Mouse (Mus musculus) midbrain, embryonic 16.5 days (tissue): ENCODE data around the gene Ppp4r1. TPM values are rescaled to one million over a fixed set of nuclear protein-coding genes. Genes with fewer than 3 reads are reported as not detected.

Source experiments
- ATAC-seq: fragments of 200-750 bp; cut with Nextera tagmentation; 2 replicates; pipeline ENCODE4 v1.8.0; 2017; ENCODE audit warnings: moderate TSS enrichment
- H3K27ac ChIP-seq: fragments of 300-500 bp; sonication (generic); 2 replicates; pipeline ENCODE4 v1.5.1; 2014; ENCODE audit warnings: mild to moderate bottlenecking, low read length, mixed read lengths
- H3K27me3 ChIP-seq: fragments of 300-500 bp; sonication (generic); 2 replicates; pipeline ENCODE4 v1.6.1; 2014; ENCODE audit warnings: low read depth, low read length, mixed read lengths; ENCODE audit not compliant: control insufficient read depth, insufficient read depth
- H3K36me3 ChIP-seq: fragments of 300-500 bp; sonication (generic); 2 replicates; pipeline ENCODE4 v1.6.1; 2014; ENCODE audit warnings: mild to moderate bottlenecking, low read length, moderate library complexity, mixed read lengths; ENCODE audit not compliant: control insufficient read depth, insufficient read depth
- H3K4me1 ChIP-seq: fragments of 300-500 bp; sonication (generic); 2 replicates; pipeline ENCODE4 v1.6.1; 2014; ENCODE audit warnings: mild to moderate bottlenecking, low read length, mixed read lengths; ENCODE audit not compliant: control insufficient read depth, insufficient read depth
- H3K4me2 ChIP-seq: fragments of 300-500 bp; sonication (generic); 2 replicates; pipeline ENCODE4 v1.6.1; 2014; ENCODE audit warnings: mild to moderate bottlenecking, low read length, mixed read lengths
- H3K4me3 ChIP-seq: fragments of 300-500 bp; sonication (generic); 2 replicates; pipeline ENCODE4 v1.5.1; 2014; ENCODE audit warnings: low read depth, mild to moderate bottlenecking, low read length, moderate library complexity, mixed read lengths
- H3K9ac ChIP-seq: fragments of 300-500 bp; sonication (generic); 2 replicates; pipeline ENCODE4 v1.6.1; 2014; ENCODE audit warnings: low read depth, low read length, mixed read lengths
- H3K9me3 ChIP-seq: fragments of 300-500 bp; sonication (generic); replicated peaks from 2 replicates; pipeline ENCODE4 v1.6.1; 2014; ENCODE audit warnings: mild to moderate bottlenecking, low read length, mixed read lengths; ENCODE audit not compliant: control insufficient read depth, poor library complexity, severe bottlenecking
- WGBS: fragments of 180-500 bp; shearing (Covaris S2); extraction: QIAGEN DNeasy Blood & Tissue Kit; methylation state at CpG from one replicate; pipeline ENCODE4 v1.1.7; 2014; 5-methylcytosine and 5-hydroxymethylcytosine counted together
- polyA plus RNA-seq: library from polyadenylated mRNA; unstranded; fragments of >200 nt; fragmentation: Nextera tagmentation; extraction: Ambion mirVana; gene quantifications from 2 replicates; pipeline ENCODE4 v1.2.1, GENCODE M21; 2015

Ppp4r1 gene
- polyA plus RNA-seq, 1 experiment from 2014 or later, result 41.5 TPM

- peaks cover 5% of the 10 kb centered on the region; the same call in 1 of the 2 replicates for H3K4me1 ChIP-seq
- ATAC-seq, result no peak
- H3K27me3 ChIP-seq, result no peaks in the 10 kb centered on the region
- H3K4me3 ChIP-seq, result no peak overlapping the region
- no peaks in the 10 kb centered on the region for H3K36me3 ChIP-seq
- no peak overlapping the region for H3K27ac ChIP-seq
- no peaks in the 10 kb centered on the region for H3K9me3 ChIP-seq
- 85% methylated on average over 6 of the region's 6 CpGs for WGBS
- no peak overlapping the region for H3K9ac ChIP-seq
- no peak overlapping the region for H3K4me2 ChIP-seq
Observed at GRCm38 (mm10) chr17:65877026-65877425, 94.7 kb downstream of the Ppp4r1 start.

- Histone ChIP-seq H3K27me3 (no peaks in the 10 kb centered on the region), H3K4me2 (peak overlapping the region; percentile 92), H3K9ac (peak overlapping the region; percentile 93), H3K36me3 (no peaks in the 10 kb centered on the region), H3K9me3 (no peaks in the 10 kb centered on the region), H3K4me3 (peak overlapping the region; percentile 96), H3K27ac (peak overlapping the region; percentile 92), H3K4me1 (peaks cover 28% of the 10 kb centered on the region)
- WGBS, result under 1% methylated on average over 50 of the region's 56 CpGs
- peak; percentile 37 for ATAC-seq
Observed at GRCm38 (mm10) chr17:65884061-65884669, 101.8 kb downstream of the Ppp4r1 start.

- peak overlapping the region; percentile 94 for H3K27ac ChIP-seq
- no peaks in the 10 kb centered on the region for H3K27me3 ChIP-seq
- no peaks in the 10 kb centered on the region for H3K36me3 ChIP-seq
- peak overlapping the region; percentile 96 for H3K4me3 ChIP-seq
- H3K4me2 ChIP-seq, result peak overlapping the region; percentile 92
- peaks cover 28% of the 10 kb centered on the region for H3K4me1 ChIP-seq
- under 1% methylated on average over 53 of the region's 67 CpGs for WGBS
- peak; percentile 99 for ATAC-seq
- no peaks in the 10 kb centered on the region for H3K9me3 ChIP-seq
- H3K9ac ChIP-seq, result peak overlapping the region; percentile 93
Observed at GRCm38 (mm10) chr17:65884691-65885397, 102.5 kb downstream of the Ppp4r1 start.

- peak overlapping the region; percentile 92 for H3K4me2 ChIP-seq
- H3K36me3 ChIP-seq, result no peaks in the 10 kb centered on the region
- H3K27me3 ChIP-seq, result no peaks in the 10 kb centered on the region
- WGBS, result under 1% methylated on average over 11 of the region's 11 CpGs
- H3K4me3 ChIP-seq, result peak overlapping the region; percentile 96
- peaks cover 28% of the 10 kb centered on the region for H3K4me1 ChIP-seq
- H3K9me3 ChIP-seq, result no peaks in the 10 kb centered on the region
- peak overlapping the region; percentile 79 for H3K9ac ChIP-seq
- H3K27ac ChIP-seq, result peak overlapping the region; percentile 94
- no peak for ATAC-seq
Observed at GRCm38 (mm10) chr17:65885398-65885696, 103.0 kb downstream of the Ppp4r1 start.

- Histone ChIP-seq H3K9ac (peak within 1 kb of the TSS; percentile 93), H3K36me3 (no peaks in the 10 kb centered on the region), H3K4me3 (peak within 1 kb of the TSS; percentile 96), H3K27ac (peak within 1 kb of the TSS; percentile 94), H3K27me3 (no peaks in the 10 kb centered on the region), H3K4me2 (peak within 1 kb of the TSS; percentile 92), H3K9me3 (no peaks in the 10 kb centered on the region), H3K4me1 (peaks cover 28% of the 10 kb centered on the region)
- WGBS, result 10% methylated on average over 14 of the region's 14 CpGs
- no peak; the same call in 1 of the 2 replicates for ATAC-seq
Observed at GRCm38 (mm10) chr17:65885697-65886529, 103.5 kb downstream of the Ppp4r1 start, which contains the start of gene Ralbp1. Ralbp1 (minus strand) TSS chr17:65885798.

GRCm38 (mm10) chr17:65886571-65886970 lies 104.2 kb downstream of the Ppp4r1 start:
- peak overlapping the region; percentile 96 for H3K4me3 ChIP-seq
- no peaks in the 10 kb centered on the region for H3K27me3 ChIP-seq
- H3K27ac ChIP-seq, result peak overlapping the region; percentile 94
- peak overlapping the region; percentile 79; the same call in 1 of the 2 replicates for H3K9ac ChIP-seq
- H3K36me3 ChIP-seq, result no peaks in the 10 kb centered on the region
- 81% methylated on average over 9 of the region's 9 CpGs for WGBS
- H3K4me2 ChIP-seq, result peak overlapping the region; percentile 92
- ATAC-seq, result no peak
- peaks cover 28% of the 10 kb centered on the region for H3K4me1 ChIP-seq
- no peaks in the 10 kb centered on the region for H3K9me3 ChIP-seq

GRCm38 (mm10) chr17:65889476-65889875 lies 107.1 kb downstream of the Ppp4r1 start:
- 82% methylated on average over 5 of the region's 5 CpGs for WGBS
- Histone ChIP-seq H3K36me3 (no peaks in the 10 kb centered on the region), H3K4me1 (peaks cover 10% of the 10 kb centered on the region), H3K4me3 (no peak overlapping the region), H3K27ac (no peak overlapping the region), H3K9me3 (no peaks in the 10 kb centered on the region), H3K4me2 (no peak overlapping the region), H3K9ac (no peak overlapping the region), H3K27me3 (no peaks in the 10 kb centered on the region)
- no peak for ATAC-seq
